Mouse (Mus musculus) layer of hippocampus, postnatal 25 days (tissue): Measurements from ENCODE around the gene Xpnpep1. TPM values are rescaled to one million over a fixed set of nuclear protein-coding genes. Genes with fewer than 3 reads are reported as not detected.

Experiments used
- DNase-seq, 2 experiments: peaks; one replicate each; pipeline ENCODE4 v3.0.0; 2022; ENCODE audit warnings: mixed read lengths in 2 of 2, low spot score in 1 of 2; ENCODE audit errors: extremely low spot score in 1 of 2
- total RNA-seq, 2 experiments: library from RNA; stranded (reverse); gene quantifications; 2 replicates each; pipeline ENCODE4 v1.2.3; 2021

Gene Xpnpep1
- total RNA-seq, 2 experiments from 2014 or later = 91.1 to 104 TPM

DNA sequence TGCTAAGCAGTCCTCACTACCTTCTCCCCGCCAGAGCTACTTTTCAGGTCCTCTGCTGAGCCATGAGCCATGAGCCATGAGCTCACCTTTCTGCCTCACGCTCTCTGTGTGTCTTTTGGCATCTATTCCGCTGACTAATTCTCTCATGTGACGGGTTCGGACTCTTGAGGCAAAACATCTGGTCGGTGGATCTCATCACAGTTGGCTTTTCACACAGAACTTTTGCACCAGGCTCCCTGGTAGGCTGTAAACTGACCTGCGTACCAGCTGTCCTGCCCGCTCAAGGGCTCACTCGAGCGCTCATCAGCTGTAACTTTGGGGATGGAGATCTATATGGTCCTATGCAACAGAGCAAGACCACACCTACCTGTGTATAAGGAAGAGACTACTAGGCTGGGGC is 26.9 kb upstream of the Xpnpep1 start:
- DNase-seq = no peak

DNA sequence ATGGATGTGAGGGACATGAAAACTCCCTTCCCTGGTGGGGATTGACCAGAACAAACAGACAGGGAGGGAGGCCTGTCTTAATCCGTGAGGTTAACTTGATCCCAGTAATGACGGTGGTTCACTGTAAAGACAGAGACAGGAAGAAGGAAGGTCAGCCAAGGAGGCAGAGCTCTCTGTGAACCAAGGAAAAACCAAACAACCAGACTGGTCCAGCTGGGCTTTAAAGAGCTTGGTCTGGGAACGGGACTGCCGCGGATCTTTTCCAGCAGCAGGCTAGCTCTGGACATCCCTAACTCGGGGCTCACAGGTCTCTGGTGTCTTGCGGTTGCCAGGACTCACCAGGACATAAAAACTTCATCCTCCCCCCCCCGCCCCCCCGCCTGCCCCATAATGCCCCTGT is 26.5 kb upstream of the Xpnpep1 start:
- no peak for DNase-seq

DNA sequence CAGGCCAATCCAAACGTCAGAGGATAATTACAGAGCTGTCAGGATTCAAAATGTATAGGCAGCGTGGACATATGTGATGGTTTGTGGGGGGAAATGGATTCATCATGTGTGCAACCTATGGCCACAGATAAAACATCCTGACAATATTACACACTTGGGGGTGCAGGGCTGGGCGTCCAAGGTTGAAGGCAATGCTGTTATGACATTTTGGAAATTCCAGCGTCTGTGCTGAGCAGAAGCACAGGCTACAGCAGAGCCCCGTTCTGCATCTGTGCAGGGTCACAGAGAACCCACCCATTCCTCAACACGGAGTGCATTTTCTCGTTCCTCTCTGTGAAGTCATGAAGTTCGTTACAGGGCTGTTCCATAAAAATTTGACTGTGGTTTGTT is 25.0 kb upstream of the Xpnpep1 start:
- no peak for DNase-seq

DNA sequence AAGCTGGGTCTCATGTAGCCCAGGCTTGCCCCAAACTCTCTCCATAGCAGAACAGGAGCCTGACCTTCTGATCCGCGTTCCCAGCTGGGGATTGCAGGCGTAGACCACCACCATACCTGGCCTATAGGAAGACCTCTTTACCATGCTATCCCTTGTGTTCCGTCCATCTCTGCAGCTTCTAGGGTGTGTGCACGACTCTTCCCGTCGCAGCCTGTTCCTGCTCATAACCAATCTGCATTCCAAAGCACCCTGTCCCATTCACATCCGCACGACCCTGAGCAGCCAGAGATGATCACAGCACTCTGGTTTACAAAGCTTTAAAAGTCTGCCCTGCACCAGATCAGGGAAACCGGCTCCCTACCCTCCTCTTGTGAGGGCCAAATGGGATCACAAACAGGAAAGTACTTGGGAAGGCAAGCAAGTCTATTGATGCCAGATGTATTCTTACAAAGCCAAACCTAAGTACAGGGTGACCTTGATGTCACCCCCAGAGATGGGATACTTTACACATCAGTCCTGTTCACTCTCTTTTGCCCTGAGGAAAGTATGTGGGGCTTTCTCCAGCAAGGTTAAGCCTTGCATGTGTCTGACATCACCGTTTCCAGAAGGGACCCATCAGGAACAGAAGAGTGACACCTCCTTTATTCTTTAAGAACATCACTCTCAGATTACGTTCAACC is 24.4 kb upstream of the Xpnpep1 start:
- no peak for DNase-seq

DNA sequence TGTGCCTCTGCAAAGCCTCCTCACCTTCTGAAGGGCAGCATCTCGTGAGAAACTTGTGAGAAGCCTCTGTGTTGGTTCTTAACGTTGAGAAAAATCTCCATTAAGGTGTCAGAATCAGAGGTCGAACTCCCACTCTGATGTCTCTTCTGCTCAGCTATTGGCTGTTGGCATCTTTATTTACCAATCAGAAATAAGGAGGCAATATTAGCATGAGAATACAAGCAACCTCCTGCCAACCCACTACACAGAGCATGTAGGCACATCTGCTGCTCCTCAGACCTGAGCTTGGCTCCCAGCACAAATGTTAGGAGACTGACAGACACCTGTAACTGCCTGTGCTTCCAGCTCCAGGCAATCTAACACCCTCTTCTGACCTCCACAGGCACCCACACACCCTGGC is 22.0 kb upstream of the Xpnpep1 start:
- no peak for DNase-seq

DNA sequence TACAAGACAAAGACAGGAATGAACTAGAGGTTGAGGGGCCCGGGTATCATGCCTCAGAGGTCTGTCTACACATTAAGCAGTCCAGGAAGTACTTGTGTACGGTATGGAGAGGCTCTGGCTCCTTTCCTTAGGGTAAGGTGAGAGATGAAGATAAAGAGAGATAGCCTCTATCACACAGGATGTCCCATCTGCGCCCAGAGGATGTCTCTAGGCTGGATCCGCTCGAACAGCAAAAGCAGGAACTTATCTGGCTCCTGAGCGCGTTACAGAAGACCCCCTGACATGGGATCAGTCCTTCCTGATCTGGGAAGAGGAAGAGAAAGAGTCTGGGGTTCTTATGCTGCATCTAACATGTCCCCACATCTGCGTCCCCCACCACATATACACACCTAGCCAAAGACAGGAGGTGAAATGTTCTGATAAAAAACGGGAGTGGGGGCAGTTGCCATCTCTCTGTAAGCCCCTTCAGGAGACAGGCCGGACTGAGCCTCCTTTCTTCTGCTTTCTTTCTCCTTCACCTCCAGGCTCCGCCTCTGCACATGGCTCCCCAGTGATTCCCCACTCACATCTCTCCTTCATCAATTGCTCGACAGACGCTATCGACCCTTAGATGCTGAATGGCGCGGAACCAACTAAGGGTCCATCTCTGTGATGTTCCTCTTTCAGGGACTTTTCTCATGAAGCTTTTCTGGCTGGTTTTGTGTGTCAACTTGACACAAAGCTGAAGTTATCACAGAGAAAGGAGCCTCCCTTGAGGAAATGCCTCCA is 19.5 kb upstream of the Xpnpep1 start:
- no peak for DNase-seq

DNA sequence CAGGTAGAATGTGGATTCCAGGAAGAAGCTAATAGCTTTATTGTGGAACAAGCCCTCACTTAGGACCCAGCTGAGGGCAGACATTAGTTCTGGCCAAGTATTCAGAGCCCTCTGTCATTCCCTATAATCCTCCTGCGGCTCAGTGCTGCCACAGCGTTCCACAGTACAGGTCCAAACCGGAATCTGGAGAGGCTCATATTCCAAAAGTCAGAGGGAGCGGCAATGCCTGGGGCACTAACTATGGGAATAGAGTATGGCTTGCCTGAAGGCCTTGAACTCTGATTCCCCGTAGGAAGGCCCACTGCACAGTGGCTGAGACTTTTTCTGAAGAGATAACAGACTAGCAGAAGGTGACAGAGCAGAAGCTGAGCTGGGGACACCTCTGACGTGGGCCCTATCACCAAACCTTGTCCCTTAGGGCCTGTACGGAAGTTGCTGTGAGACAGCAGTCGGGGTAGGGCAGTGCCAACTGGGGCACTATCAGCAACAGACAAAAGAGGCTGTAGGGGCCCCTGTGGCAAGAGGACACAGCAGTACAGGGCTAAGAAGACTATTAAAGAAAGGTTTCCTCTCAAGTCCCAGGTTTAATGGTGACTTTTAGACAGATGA is 18.8 kb upstream of the Xpnpep1 start:
- DNase-seq = no peak

DNA sequence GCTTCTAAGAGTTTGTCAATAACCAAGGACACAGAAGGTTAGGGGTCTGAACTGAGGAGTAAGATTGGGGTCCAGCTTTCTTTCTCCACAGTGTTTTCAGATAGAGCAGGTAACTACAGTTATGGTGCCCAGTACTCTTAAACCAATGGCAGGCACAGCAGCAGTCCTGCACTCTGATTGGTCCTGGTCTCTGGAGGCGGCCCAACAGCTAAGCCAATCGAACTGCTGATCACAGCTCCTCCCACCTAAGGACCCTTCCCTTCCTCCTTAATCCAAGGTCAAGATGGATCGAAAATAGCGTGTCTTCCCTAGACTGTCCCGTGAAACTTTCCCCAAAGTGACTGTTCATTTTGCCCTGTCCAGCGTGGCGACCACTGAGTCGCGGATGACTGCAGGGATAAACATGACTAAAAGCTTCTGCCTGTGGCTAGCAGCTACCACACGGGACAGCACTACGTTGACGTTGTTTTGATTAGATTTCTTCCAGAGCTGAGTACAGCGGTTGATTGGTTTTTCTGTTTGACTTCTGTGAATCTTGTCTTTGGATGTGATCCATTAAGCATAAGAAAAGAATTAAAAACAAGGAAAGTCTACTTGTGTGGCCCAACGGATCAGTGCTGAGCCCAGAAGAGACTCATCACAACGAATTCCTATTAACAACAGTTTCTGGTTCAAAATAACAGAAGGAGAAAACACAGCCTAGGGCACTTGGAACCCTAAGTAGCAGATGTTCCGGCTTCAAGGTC is 18.1 kb upstream of the Xpnpep1 start:
- no peak for DNase-seq

DNA sequence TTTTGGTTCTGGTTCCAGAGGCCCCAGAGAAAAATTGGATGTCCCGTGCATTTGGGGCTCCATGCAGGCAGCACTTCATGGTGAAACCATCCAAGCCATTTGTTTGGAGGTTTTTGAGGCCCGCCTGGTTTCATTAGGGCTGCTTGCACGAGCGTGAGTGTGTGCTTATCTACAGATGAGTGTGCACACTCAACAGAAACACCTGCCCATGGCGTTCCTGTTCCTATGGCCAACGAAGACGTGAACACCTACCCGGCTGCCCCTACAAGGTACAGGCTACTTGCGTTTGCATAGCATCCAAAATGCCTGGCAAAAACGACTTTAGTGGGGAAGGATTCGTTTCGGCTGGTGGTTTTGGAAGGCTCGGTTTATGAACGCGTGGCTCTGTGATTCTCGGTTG is 13.3 kb upstream of the Xpnpep1 start:
- DNase-seq = no peak

DNA sequence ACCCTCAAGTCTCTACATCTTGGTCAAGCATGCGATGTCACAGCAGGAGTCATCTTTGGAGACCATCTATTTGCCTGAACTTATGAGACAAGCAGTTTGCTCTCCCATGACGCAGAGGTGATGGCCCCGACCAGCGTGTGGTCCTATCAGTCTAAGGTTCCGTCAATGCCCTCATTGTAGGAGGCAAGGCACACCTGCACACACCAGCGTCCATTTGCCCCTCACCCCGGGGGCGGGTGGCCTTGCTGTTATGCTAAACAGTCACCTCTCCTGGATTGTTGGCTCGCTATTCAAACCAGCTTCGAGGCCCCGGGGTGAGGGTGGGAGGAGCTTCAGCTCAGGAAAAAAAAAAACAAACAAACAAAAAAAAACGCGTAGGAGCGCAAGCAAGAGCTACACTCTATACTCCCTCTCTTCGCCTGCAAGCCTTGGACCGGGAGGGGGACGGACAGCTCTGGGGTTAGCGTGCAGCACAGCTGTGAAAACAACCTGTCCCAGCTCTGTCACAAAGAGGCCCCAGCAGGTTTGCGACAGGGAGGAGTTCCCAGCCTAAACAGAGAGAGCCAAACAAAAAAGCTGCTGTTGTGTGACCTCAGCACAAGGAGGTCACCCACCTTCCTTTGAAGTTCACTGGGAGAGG is 12.1 kb upstream of the Xpnpep1 start:
- no peak for DNase-seq

DNA sequence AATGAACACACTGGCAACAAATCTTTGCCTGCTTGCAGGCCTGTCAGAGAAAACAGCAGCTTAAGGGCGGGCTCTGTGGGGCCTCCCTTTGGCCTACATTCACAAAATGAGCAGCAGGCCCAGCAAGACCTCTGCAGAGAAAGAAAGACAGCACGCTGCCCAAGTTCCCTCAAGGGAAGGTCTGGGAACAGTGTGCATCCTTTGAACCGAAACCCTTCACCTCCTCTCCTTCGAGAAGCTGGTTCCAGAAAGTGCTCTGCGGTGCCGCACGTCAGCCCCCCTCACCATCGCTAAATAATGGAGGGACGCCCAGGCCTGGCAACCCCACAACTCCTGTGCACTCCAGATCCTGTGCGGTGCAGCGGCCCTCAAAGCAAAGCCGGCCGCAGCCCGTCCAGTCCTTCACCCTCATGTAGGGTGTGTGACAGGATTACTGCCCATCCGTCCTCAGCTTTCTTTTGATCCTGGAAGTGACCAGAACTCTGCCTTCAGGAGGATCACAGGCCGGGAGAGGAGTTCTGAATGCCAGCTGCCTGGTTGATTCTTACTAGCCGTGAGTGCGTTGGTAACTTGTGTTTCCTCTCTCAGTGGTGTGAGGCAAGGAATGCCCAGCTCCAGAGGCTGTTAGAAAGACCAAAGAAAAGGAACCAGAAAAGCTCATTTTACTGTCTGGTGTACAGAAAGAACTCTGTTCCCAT is 11.4 kb upstream of the Xpnpep1 start:
- DNase-seq = no peak

DNA sequence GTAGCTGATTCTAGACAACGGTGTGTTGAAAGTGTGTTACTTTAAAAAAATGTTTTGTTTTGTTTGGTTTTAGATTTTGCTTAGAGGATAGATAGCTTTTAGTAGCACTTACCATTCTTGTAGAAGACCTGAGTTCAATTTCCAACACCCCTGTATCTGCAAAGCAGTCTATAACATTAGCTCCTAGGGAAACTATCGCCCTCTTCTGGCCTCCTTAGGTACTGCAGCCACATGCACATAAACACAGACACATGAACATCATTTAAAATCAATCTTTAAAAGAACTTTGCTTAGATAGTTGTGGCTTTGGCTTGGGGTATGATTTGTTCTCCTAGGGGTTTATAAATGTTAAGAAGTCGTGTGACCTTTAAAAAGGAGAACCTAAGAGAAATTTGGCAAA is 10.1 kb upstream of the Xpnpep1 start:
- DNase-seq = no peak

DNA sequence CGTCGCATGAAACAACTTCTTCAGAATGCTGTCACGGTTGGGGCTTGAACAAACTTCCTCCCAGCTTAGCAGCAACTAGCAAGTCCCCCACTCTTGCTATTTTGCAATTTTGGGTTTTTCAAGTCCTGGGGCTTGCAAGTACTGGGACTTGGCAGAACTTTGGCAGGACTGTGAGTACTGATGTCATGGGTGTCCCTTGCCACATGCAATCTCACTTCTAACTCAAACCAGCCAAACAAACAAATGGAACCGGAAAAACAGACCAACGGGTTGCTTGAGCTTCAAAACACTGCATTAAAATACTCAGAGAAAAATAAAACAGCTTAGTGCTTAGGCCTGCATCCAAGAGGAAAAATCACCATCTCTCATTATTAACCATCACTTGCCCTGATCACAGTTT is 7.2 kb upstream of the Xpnpep1 start:
- DNase-seq = no peak

DNA sequence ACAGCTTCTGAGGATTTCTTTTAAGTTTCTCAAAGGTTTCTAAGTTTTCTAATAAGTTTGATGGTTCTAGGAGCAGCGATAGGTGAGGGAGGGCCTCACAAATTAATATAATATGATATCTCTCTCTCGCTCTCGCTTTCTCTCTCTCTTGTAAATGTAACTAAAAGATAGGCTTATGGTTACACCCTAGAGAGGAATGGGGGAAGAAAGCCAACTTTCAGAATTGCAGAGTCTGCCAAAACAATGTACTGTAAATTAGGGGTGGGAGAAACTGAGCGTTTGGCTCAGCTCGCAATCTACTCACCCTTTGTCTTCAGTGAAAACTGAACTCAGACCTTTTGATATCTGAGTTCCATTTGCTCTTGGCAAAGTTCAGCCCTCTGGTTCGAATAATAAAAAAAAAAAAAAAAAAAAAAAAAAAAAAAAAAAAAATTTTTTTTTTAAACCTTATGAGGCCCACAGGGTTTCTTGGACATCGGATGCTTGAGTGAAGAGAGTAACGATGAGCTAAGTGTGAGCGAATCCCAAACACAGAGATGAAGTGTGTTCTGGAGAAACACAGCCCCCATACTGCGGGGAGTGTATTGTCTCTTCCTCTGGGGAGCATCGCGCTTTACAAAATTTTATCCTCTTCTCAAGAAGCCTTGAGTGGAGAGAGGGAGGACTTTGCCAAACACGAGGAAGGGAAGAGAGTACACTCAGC is 3.6 kb upstream of the Xpnpep1 start:
- DNase-seq = no peak

DNA sequence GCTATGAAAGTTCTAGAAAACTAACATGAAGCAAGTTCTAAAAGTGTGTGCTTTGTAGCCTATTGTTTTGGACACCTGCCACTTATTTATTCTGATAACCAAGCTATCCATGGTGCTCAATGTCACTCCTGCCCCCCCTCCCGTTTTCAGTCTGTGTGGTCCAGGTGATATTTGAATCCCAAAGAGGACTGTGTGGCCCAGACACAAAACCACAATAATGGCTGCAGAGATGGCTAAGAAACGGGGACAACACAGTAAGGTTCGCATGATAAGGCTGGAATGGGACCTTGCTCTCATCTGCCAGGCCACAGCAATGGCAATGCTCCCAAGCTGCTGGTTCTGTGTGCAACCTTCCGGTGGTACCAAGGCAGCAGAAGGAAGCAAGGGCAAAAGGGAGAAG is 1.6 kb upstream of the Xpnpep1 start:
- no peak for DNase-seq

DNA sequence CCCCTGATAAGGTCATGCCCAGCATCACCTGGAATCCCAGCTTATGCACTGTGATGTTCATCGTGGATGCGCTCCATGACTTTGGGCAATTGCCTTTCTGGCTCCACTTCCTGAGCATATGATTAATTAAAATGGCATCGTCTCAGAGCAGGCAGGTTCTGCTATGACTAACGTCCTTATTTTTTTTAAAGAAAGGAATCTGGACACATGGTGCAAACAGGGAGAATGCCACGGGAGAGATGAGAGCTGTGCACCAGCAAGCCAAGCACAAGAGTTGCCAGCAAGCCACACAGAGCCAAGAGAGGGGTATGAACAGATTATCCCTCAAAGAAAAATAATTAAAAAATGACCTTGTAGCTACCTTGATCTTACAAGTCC is 1.1 kb upstream of the Xpnpep1 start:
- DNase-seq = no peak

DNA sequence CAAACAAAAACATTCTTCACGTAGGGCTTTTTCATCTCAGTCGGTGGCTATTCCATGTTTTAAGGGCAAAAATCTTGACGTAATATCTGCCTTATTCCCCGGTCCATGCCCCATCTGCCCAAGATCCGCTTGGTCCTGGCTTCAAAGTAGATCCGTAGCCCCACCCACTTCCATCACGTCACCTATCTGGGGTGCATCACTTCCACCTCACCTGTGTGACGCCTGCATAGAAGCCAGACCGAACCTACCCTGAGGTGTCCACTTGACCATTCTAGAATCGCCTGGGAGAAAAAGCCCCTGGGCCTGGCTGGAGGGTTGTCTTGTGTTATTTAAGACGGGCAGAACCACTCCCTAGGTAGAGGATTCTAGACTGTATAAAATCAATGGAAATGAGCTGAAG is 924 bp downstream of the Xpnpep1 start:
- no peak for DNase-seq

DNA sequence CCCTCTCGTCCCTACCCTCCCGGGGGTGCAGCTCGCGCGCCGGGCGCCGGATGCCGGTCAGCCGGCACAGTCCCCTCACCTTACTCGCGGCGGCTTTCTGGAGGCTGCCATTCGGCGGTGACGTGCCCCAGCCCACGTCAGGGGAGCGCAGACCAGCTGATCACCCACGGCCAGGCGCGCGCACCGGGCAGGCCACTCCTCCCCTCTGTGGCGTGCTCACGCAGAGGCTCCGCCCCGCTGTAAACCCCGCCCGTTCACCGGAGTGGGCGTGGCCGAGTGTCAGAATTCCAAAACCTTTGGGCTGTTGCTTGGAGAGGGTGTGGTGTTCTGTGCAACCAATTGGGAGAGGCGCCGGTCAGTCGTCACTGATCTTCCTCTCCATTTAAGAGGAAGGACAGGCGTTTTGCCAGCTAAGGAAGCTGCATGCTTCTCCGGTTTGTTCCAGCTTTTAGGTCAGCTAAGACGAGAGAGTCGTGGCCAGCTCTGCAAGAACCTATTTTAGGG is 1.5 kb downstream of the Xpnpep1 start:
- peak; percentile 87 to 91 for DNase-seq

DNA sequence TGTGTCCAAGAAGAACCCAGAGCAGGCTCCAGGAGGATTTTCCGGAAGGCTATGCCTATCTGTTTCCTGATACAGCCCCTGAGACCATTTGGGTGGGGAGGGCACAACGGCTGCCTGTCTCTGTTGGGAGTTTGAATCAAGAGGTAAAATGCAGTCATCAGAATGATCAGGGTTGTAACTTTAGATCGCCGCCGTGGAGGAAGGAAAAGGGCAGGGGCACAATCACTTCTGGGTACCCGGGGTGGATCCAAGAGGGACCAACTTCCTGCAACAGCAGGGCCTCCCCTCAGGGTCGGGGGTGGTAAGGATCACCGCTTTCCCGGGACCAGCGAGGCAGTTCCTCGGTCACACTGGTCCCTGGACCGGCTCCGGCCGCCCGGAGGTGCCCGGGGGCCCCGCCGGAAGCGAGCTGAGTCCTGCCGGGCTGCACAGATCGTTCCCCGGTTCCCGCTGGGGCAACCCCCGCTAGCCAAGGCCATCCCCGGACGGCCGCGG is 2.0 kb downstream of the Xpnpep1 start:
- DNase-seq = no peak
